Mouse (Mus musculus) hindbrain, postnatal 0 days (tissue): Measurements from ENCODE around the gene Ints11. TPM values are rescaled to one million over a fixed set of nuclear protein-coding genes. Genes with fewer than 3 reads are reported as not detected.

Experiments used
- ATAC-seq: fragments of 200-750 bp; cut with Nextera tagmentation; 2 replicates; pipeline ENCODE4 v1.8.0; 2017; ENCODE audit warnings: mild to moderate bottlenecking, moderate TSS enrichment, moderate library complexity
- DNase-seq: peaks from one replicate; pipeline ENCODE4 v3.0.0-alpha.2; 2015; ENCODE audit warnings: low spot score
- H3K27ac ChIP-seq: fragments of 300-500 bp; sonication (generic); 2 replicates; pipeline ENCODE4 v1.5.1; 2014; ENCODE audit warnings: mild to moderate bottlenecking
- H3K27me3 ChIP-seq: fragments of 300-500 bp; sonication (generic); 2 replicates; pipeline ENCODE4 v1.6.1; 2014; ENCODE audit warnings: low read length, mixed read lengths; ENCODE audit not compliant: insufficient read depth
- H3K36me3 ChIP-seq: fragments of 300-500 bp; sonication (generic); 2 replicates; pipeline ENCODE4 v1.6.1; 2014; ENCODE audit warnings: low read length, mixed read lengths; ENCODE audit not compliant: insufficient read depth
- H3K4me1 ChIP-seq: fragments of 300-500 bp; sonication (generic); 2 replicates; pipeline ENCODE4 v1.6.1; 2014; ENCODE audit warnings: antibody characterized with exemption, low read length, mixed read lengths; ENCODE audit not compliant: insufficient read depth
- H3K4me2 ChIP-seq: fragments of 300-500 bp; sonication (generic); 2 replicates; pipeline ENCODE4 v1.6.1; 2014; ENCODE audit warnings: low read depth, mild to moderate bottlenecking, low read length, moderate library complexity, mixed read lengths
- H3K4me3 ChIP-seq: fragments of 300-500 bp; sonication (generic); 2 replicates; pipeline ENCODE4 v1.5.1; 2014; ENCODE audit warnings: low read length
- H3K9ac ChIP-seq: fragments of 300-500 bp; sonication (generic); replicated peaks from 2 replicates; pipeline ENCODE4 v1.6.1; 2014; ENCODE audit warnings: mild to moderate bottlenecking, low read length, moderate library complexity, mixed read lengths
- H3K9me3 ChIP-seq: fragments of 300-500 bp; sonication (generic); 2 replicates; pipeline ENCODE4 v1.6.1; 2016; ENCODE audit warnings: low read length, mixed read lengths
- CTCF ChIP-seq: IDR thresholded peaks from 2 replicates; pipeline ENCODE4 v1.5.1; 2016; ENCODE audit warnings: antibody characterized with exemption, control low read depth, low read depth
- WGBS: fragments of 180-500 bp; shearing (Covaris S2); extraction: QIAGEN DNeasy Blood & Tissue Kit; methylation state at CpG from one replicate; pipeline ENCODE4 v1.1.7; 2014; 5-methylcytosine and 5-hydroxymethylcytosine counted together
- polyA plus RNA-seq: library from polyadenylated mRNA; unstranded; fragments of >200 nt; fragmentation: Nextera tagmentation; extraction: Ambion mirVana; gene quantifications from 2 replicates; pipeline ENCODE4 v1.2.1, GENCODE M21; 2015
- total RNA-seq: library from RNA; depleted of rRNA; stranded (reverse); fragments of >200 nt; gene quantifications from 2 replicates; pipeline ENCODE4 v1.2.3, GENCODE M21; 2014

Ints11 gene
- total and polyA plus RNA-seq, 2 experiments from 2014 or later = 49.9 to 51.3 TPM

- H3K27me3 ChIP-seq = peaks cover 4% of the 10 kb centered on the region; the same call in 1 of the 2 replicates
- no peaks in the 10 kb centered on the region for H3K4me1 ChIP-seq
- H3K36me3 ChIP-seq = no peaks in the 10 kb centered on the region
- H3K27ac ChIP-seq = peak within 1 kb of the TSS; percentile 66
- TF ChIP-seq CTCF = no peak
- peak; percentile 65 for DNase-seq
- H3K9ac ChIP-seq = peak within 1 kb of the TSS; percentile 35
- 4% methylated on average over 16 of the region's 16 CpGs for WGBS
- no peaks in the 10 kb centered on the region for H3K9me3 ChIP-seq
- H3K4me2 ChIP-seq = peak within 1 kb of the TSS; percentile 57
- peak within 1 kb of the TSS; percentile 30 for H3K4me3 ChIP-seq
- ATAC-seq = peak; percentile 73
Observed at GRCm38 (mm10) chr4:155839483-155839910, 29.8 kb upstream of the Ints11 start, which contains the start of gene Mxra8. Gene Mxra8 (plus strand): TSS chr4:155839680.

GRCm38 (mm10) chr4:155840076-155841002 lies 29.0 kb upstream of the Ints11 start:
- peak overlapping the region; percentile 61; the same call in 1 of the 2 replicates for H3K27ac ChIP-seq
- no peak for TF ChIP-seq CTCF
- peak overlapping the region; percentile 30 for H3K4me3 ChIP-seq
- no peaks in the 10 kb centered on the region for H3K9me3 ChIP-seq
- H3K27me3 ChIP-seq = peaks cover 4% of the 10 kb centered on the region; the same call in 1 of the 2 replicates
- H3K36me3 ChIP-seq = no peaks in the 10 kb centered on the region
- 18% methylated on average over 8 of the region's 8 CpGs for WGBS
- DNase-seq (no peak), ATAC-seq (no peak; the same call in 1 of the 2 replicates)
- H3K9ac ChIP-seq = peak overlapping the region; percentile 35
- H3K4me1 ChIP-seq = no peaks in the 10 kb centered on the region
- peak overlapping the region; percentile 57 for H3K4me2 ChIP-seq

- ATAC-seq (peak; percentile 49), DNase-seq (peak; percentile 45)
- Histone ChIP-seq H3K4me1 (no peaks in the 10 kb centered on the region), H3K9ac (peak overlapping the region; percentile 35; the same call in 1 of the 2 replicates), H3K4me3 (peak overlapping the region; percentile 30), H3K27me3 (peaks cover 4% of the 10 kb centered on the region; the same call in 1 of the 2 replicates), H3K36me3 (no peaks in the 10 kb centered on the region), H3K27ac (peak overlapping the region; percentile 54; the same call in 1 of the 2 replicates), H3K9me3 (no peaks in the 10 kb centered on the region), H3K4me2 (peak overlapping the region; percentile 57)
- WGBS = 2% methylated on average over 31 of the region's 32 CpGs
- TF ChIP-seq CTCF = peak; percentile 37
Observed at GRCm38 (mm10) chr4:155841003-155841454, 28.3 kb upstream of the Ints11 start.

- peak overlapping the region; percentile 57 for H3K4me2 ChIP-seq
- no peak overlapping the region for H3K9ac ChIP-seq
- 41% methylated on average over 38 of the region's 38 CpGs for WGBS
- peak overlapping the region; percentile 30; the same call in 1 of the 2 replicates for H3K4me3 ChIP-seq
- DNase-seq (no peak), ATAC-seq (peak; percentile 4; the same call in 1 of the 2 replicates)
- no peak overlapping the region for H3K27ac ChIP-seq
- TF ChIP-seq CTCF = no peak
- H3K27me3 ChIP-seq = peaks cover 4% of the 10 kb centered on the region; the same call in 1 of the 2 replicates
- H3K36me3 ChIP-seq = no peaks in the 10 kb centered on the region
- H3K4me1 ChIP-seq = peaks cover 5% of the 10 kb centered on the region
- H3K9me3 ChIP-seq = no peaks in the 10 kb centered on the region
Observed at GRCm38 (mm10) chr4:155841651-155842270, 27.6 kb upstream of the Ints11 start.

- DNase-seq (no peak), ATAC-seq (no peak)
- H3K4me2 ChIP-seq = no peak overlapping the region
- H3K9ac ChIP-seq = no peak overlapping the region
- H3K27me3 ChIP-seq = peaks cover 4% of the 10 kb centered on the region; the same call in 1 of the 2 replicates
- no peak overlapping the region for H3K4me3 ChIP-seq
- H3K9me3 ChIP-seq = no peaks in the 10 kb centered on the region
- no peaks in the 10 kb centered on the region for H3K36me3 ChIP-seq
- TF ChIP-seq CTCF = no peak
- no peak overlapping the region for H3K27ac ChIP-seq
- 86% methylated on average over 5 of the region's 5 CpGs for WGBS
- peaks cover 10% of the 10 kb centered on the region for H3K4me1 ChIP-seq
Observed at GRCm38 (mm10) chr4:155843231-155843630, 26.1 kb upstream of the Ints11 start.

GRCm38 (mm10) chr4:155846871-155847578 lies 22.3 kb upstream of the Ints11 start, which contains the start of gene Dvl1:
Gene Dvl1 (plus strand): TSS chr4:155847402.
- DNase-seq (peak; percentile 94), ATAC-seq (peak; percentile 90)
- Histone ChIP-seq H3K4me2 (peak within 1 kb of the TSS; percentile 68), H3K27me3 (no peaks in the 10 kb centered on the region), H3K27ac (peak within 1 kb of the TSS; percentile 83), H3K9me3 (no peaks in the 10 kb centered on the region), H3K4me3 (peak within 1 kb of the TSS; percentile 90), H3K4me1 (peaks cover 35% of the 10 kb centered on the region), H3K36me3 (no peaks in the 10 kb centered on the region), H3K9ac (peak within 1 kb of the TSS; percentile 87)
- 3% methylated on average over 55 of the region's 65 CpGs for WGBS
- no peak for TF ChIP-seq CTCF
